Mouse (Mus musculus) G1E (cell line): ENCODE measurements around the gene Snx29. TPM values are rescaled to one million over a fixed set of nuclear protein-coding genes. Genes with fewer than 3 reads are reported as not detected.

Experiments
- ATAC-seq: 2 replicates; pipeline ENCODE4 v1.8.0; 2016; ENCODE audit warnings: mild to moderate bottlenecking; ENCODE audit not compliant: insufficient number of reproducible peaks, poor library complexity, low FRiP score, severe bottlenecking; ENCODE audit errors: extremely low read depth
- DNase-seq: peaks from one replicate; pipeline ENCODE4 v3.0.0; 2012; ENCODE audit warnings: low spot score
- H3K27me3 ChIP-seq: 2 replicates; pipeline ENCODE4 v1.6.1; 2012; ENCODE audit warnings: mild to moderate bottlenecking, low read length, inconsistent platforms; ENCODE audit not compliant: insufficient read depth
- H3K36me3 ChIP-seq: replicated peaks from 2 replicates; pipeline ENCODE3; 2012; ENCODE audit warnings: mild to moderate bottlenecking, inconsistent platforms
- H3K4me1 ChIP-seq: 2 replicates; pipeline ENCODE4 v1.6.1; 2012; ENCODE audit warnings: low read depth, low read length, inconsistent platforms, mixed read lengths; ENCODE audit not compliant: insufficient read depth
- H3K4me3 ChIP-seq: 2 replicates; pipeline ENCODE4 v1.5.1; 2012; ENCODE audit warnings: low read depth, mild to moderate bottlenecking, inconsistent platforms, low read length, moderate library complexity, mixed read lengths
- H3K9me3 ChIP-seq: replicated peaks from 2 replicates; pipeline ENCODE4 v1.6.1; 2012; ENCODE audit warnings: inconsistent platforms
- CTCF ChIP-seq: IDR thresholded peaks from 2 replicates; pipeline ENCODE4 v1.5.1; 2012; ENCODE audit warnings: low read depth, low read length, inconsistent platforms, mixed read lengths
- GATA1 ChIP-seq: IDR thresholded peaks from 2 replicates; pipeline ENCODE4 v1.6.1; 2012; ENCODE audit warnings: borderline replicate concordance, low read length, inconsistent platforms, mixed read lengths
- GATA2 ChIP-seq: IDR thresholded peaks from 2 replicates; pipeline ENCODE4 v1.6.1; 2012; ENCODE audit warnings: low read depth, low read length, inconsistent platforms, borderline replicate concordance
- POLR2AphosphoS5 ChIP-seq: IDR thresholded peaks from 2 replicates; pipeline ENCODE4 v1.6.1; 2012; ENCODE audit warnings: low read depth, low read length, inconsistent platforms; ENCODE audit not compliant: insufficient replicate concordance
- TAL1 ChIP-seq: conservative IDR thresholded peaks from 2 replicates; pipeline ENCODE4 v1.6.1; 2012; ENCODE audit warnings: low read depth, low read length, inconsistent platforms, mixed read lengths
- polyA plus RNA-seq: library from polyadenylated mRNA; stranded (reverse); fragments of >175 nt; gene quantifications from 2 replicates; pipeline ENCODE4 v1.2.3, GENCODE M21; 2012
- total RNA-seq, 2 experiments: library from RNA; stranded (forward) in 1 of 2; stranded (reverse) in 1 of 2; fragments of 200-1000 nt in 1 of 2; fragments of >200 nt in 1 of 2; fragmentation: Nextera tagmentation in 1 of 2; gene quantifications; 2 replicates each; pipeline ENCODE4 v1.2.3; 2014 to 2017

Snx29 gene
- total and polyA plus RNA-seq, 3 experiments = 4.4 to 18.0 (median 9.1) TPM

DNA sequence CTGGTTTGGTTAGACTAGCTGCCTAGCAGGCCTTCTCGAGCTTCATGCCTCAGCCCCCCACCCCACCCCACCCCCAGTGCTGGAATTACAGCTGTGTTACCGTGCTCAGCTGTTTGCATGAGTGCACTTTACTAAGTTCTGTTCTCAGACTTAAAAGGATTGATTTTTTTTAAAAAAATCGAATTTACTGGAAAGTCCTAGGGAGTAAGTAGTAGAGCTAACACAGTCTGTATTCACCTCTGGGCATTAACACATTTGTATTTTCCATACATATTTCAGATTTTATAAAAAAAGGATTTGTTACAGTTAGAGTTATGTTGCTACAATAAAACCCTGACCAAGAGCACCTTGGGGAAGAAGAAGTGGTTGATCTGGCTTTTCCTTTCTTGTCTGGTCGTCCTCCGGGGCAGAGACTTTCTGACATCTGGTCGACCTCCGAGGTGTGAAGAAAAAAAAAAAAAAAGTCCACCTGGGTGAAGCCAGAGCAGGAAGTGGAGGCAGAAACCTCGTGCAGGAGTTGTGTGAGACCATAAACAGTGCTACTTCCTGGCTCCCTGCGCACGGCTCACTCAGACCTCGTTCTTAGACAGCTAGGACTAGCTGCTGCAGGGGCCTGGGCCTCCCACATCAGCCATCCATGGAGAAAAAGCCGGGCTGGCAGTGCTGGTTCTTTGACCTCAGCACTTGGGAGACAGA lies 196.2 kb downstream of the Snx29 start:
- Histone ChIP-seq H3K4me1 (no peaks in the 10 kb centered on the region), H3K9me3 (no peaks in the 10 kb centered on the region), H3K4me3 (no peak overlapping the region), H3K27me3 (no peaks in the 10 kb centered on the region; the same call in 1 of the 2 replicates), H3K36me3 (no peaks in the 10 kb centered on the region)
- ATAC-seq (no peak), DNase-seq (peak; percentile 53)
- TF ChIP-seq GATA2 = no peak
- no peak for TF ChIP-seq TAL1
- TF ChIP-seq CTCF = no peak
- TF ChIP-seq GATA1 = no peak
- TF ChIP-seq POLR2AphosphoS5 = no peak

GRCm38 (mm10) chr16:11526104-11526786 lies 203.5 kb downstream of the Snx29 start:
- ATAC-seq = no peak
- no peaks in the 10 kb centered on the region for H3K4me1 ChIP-seq
- H3K9me3 ChIP-seq = no peaks in the 10 kb centered on the region
- no peaks in the 10 kb centered on the region for H3K36me3 ChIP-seq
- H3K27me3 ChIP-seq = peaks cover 16% of the 10 kb centered on the region; the same call in 1 of the 2 replicates
- TF ChIP-seq TAL1 (no peak), CTCF (no peak), POLR2AphosphoS5 (no peak), GATA1 (no peak), GATA2 (no peak)
- DNase-seq = no peak
- no peak overlapping the region for H3K4me3 ChIP-seq

DNA sequence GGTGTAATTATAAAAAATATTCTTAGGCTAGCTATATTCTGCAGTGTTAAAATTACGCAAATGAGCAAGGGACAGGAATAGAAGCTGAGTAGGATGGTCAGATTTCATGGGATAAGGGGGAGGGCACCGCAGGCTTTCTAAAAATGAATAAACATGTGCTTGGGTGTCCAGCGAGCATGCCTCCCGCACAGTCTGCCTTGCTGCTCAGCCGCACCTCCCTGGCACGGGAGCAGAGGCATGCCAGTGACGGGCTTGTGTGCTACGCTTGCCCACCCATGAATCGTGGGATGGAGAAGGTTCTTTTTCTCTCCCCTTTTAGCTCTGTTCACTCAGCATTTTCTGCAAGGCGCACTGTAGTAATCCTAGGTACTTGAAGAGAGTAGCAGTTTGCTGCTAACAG lies 204.3 kb downstream of the Snx29 start:
- Histone ChIP-seq H3K4me3 (no peak overlapping the region), H3K36me3 (no peaks in the 10 kb centered on the region), H3K27me3 (peaks cover 16% of the 10 kb centered on the region; the same call in 1 of the 2 replicates), H3K4me1 (no peaks in the 10 kb centered on the region), H3K9me3 (no peaks in the 10 kb centered on the region)
- no peak for TF ChIP-seq TAL1
- no peak for TF ChIP-seq GATA2
- TF ChIP-seq POLR2AphosphoS5 = no peak
- DNase-seq (no peak), ATAC-seq (no peak)

DNA sequence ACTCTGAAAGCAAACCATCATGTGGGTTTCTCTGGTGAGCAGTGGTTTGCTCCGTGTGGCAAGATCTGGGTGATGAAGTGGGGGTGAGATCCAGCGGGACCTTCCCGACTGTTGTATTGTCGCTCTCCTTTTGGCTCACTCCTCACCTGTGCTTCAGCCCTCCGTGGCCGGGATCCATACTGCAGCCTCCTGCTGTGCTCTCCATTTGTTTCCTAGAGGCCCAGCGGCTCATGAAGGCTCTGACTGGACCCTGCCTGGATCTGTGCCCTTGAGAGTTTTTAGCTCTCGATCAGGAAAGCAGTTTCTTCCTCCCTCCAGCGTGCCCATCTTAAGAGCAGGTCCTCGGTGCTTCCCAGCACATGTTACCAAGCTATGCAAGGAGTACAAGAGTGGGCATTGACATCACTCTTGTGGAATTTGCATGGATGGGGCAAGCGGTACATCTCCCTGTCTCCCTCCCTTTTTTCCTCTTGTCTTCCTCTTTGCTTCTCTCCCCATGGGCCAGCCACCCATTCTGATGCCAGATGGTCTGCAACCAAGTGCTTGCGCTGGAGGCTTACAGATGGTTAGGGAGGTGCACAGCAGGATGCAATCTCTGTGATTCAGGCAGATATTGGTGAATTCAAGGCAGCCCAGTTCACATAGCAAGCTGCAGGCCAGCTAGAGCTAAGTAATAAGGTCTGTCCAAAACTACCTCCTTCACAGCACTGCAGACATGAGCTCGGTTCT lies 207.9 kb downstream of the Snx29 start:
- Histone ChIP-seq H3K27me3 (peaks cover 16% of the 10 kb centered on the region; the same call in 1 of the 2 replicates), H3K4me3 (no peak overlapping the region), H3K36me3 (no peaks in the 10 kb centered on the region), H3K4me1 (no peaks in the 10 kb centered on the region), H3K9me3 (no peaks in the 10 kb centered on the region)
- TF ChIP-seq CTCF (no peak), POLR2AphosphoS5 (no peak), GATA1 (no peak), TAL1 (no peak), GATA2 (no peak)
- DNase-seq = no peak
- ATAC-seq = no peak

DNA sequence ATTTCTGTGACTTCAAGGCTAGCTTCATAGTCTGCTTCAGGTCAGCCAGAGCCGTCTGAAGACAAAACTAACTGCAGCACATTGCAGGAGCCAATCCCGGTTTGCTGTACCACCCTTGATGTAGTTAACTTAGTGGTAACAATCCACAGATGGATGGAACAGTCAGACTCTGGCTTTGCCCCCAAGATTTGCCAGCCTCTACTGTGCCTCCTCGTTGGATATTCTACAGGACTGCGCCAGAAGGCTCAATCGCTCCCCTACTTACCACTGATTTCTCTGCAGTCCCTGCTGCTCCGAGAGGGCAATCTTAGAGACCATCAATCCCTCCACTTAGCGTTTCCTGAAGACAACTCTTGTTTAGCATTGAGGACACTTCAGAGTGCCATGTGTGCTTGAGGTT lies 208.7 kb downstream of the Snx29 start:
- TF ChIP-seq POLR2AphosphoS5 (no peak), GATA2 (no peak), TAL1 (no peak), CTCF (no peak), GATA1 (no peak)
- ATAC-seq (no peak), DNase-seq (no peak)
- no peaks in the 10 kb centered on the region for H3K9me3 ChIP-seq
- H3K4me3 ChIP-seq = no peak overlapping the region
- no peaks in the 10 kb centered on the region for H3K36me3 ChIP-seq
- peaks cover 10% of the 10 kb centered on the region; the same call in 1 of the 2 replicates for H3K27me3 ChIP-seq
- H3K4me1 ChIP-seq = no peaks in the 10 kb centered on the region

DNA sequence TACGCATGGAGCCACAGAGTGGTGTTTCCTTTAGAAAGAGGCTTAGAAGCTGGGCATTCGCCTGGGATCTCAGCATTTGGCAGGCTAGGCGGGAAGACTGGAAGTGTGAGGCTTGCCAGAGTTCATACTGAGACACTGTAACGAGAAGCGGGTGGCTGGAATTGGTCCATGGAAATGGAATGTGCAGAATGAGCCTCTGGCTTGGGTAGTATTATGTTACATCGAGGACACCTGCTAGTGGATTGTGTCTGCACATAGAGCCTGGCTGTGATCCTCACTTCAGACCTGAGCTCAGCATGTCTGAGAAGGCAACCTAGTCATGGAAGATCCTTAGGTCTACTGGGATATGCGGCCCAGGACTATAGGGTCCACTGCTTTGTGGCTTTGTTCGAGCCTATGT lies 209.9 kb downstream of the Snx29 start:
- H3K36me3 ChIP-seq = no peaks in the 10 kb centered on the region
- no peaks in the 10 kb centered on the region for H3K4me1 ChIP-seq
- no peak for DNase-seq
- no peaks in the 10 kb centered on the region for H3K9me3 ChIP-seq
- no peak overlapping the region for H3K4me3 ChIP-seq
- 0 out of 2 replicates have a peak, but pooled peaks cover 2% of the 10 kb centered on the region for H3K27me3 ChIP-seq
- TF ChIP-seq GATA2 = no peak
- TF ChIP-seq POLR2AphosphoS5 = no peak
- no peak for TF ChIP-seq TAL1
- no peak for TF ChIP-seq GATA1
- TF ChIP-seq CTCF = no peak
- no peak for ATAC-seq
